Mouse (Mus musculus): ENCODE measurements around the gene Tubgcp3. TPM values are rescaled to one million over a fixed set of nuclear protein-coding genes. Genes with fewer than 3 reads are reported as not detected.
"Not testable (repeated sequence)": the region's sequence is repeated elsewhere in the genome, so short reads cannot be mapped to it uniquely, and the experiment has no call there.

Tubgcp3 gene
- total and polyA plus RNA-seq, 2 experiments from 2014 or later, result 14.2 to 48.8 TPM

GRCm38 (mm10) chr8:12613201-12613600 lies 58.8 kb downstream of the Tubgcp3 start:
- Histone ChIP-seq H3K36me3 (replicated peaks; ENCODE audit: control insufficient read depth, insufficient read depth, low read length) (peaks cover 23% of the 10 kb centered on the region), H3K4me3 (ENCODE audit: low read depth, low read length) (no peak overlapping the region), H3K4me1 (ENCODE audit: control insufficient read depth, insufficient read depth) (peaks cover 8% of the 10 kb centered on the region; the same call in 1 of the 2 replicates), H3K4me2 (ENCODE audit: low read depth, low read length) (no peak overlapping the region), H3K9me3 (replicated peaks; ENCODE audit: control insufficient read depth, low read length) (no peaks in the 10 kb centered on the region), H3K9ac (replicated peaks; ENCODE audit: low read depth, low read length) (no peak overlapping the region), H3K27me3 (ENCODE audit: control insufficient read depth, insufficient read depth, low read length) (no peaks in the 10 kb centered on the region), H3K27ac (ENCODE audit: low read depth) (no peak overlapping the region)
- 77% methylated on average over 7 of the region's 7 CpGs for WGBS
- DNase-seq (ENCODE audit: low spot score), result no peak
- no peak for ATAC-seq (ENCODE audit: insufficient read depth, low read depth)
- TF ChIP-seq EP300 (IDR thresholded peaks at IDR 0.05; ENCODE audit: low read depth) (no peak), CTCF (IDR thresholded peaks at IDR 0.05; ENCODE audit: low read depth) (no peak)

- no peak overlapping the region for H3K4me3 ChIP-seq (ENCODE audit: low read depth, low read length)
- ATAC-seq (ENCODE audit: insufficient read depth, low read depth), result no peak
- DNase-seq (ENCODE audit: low spot score), result no peak
- H3K27me3 ChIP-seq (ENCODE audit: control insufficient read depth, insufficient read depth, low read length), result no peaks in the 10 kb centered on the region
- no peak overlapping the region for H3K4me2 ChIP-seq (ENCODE audit: low read depth, low read length)
- 63% methylated on average over 12 of the region's 12 CpGs for WGBS
- peaks cover 4% of the 10 kb centered on the region for H3K36me3 ChIP-seq (replicated peaks; ENCODE audit: control insufficient read depth, insufficient read depth, low read length)
- no peaks in the 10 kb centered on the region for H3K9me3 ChIP-seq (replicated peaks; ENCODE audit: control insufficient read depth, low read length)
- no peak for TF ChIP-seq EP300 (IDR thresholded peaks at IDR 0.05; ENCODE audit: low read depth)
- H3K9ac ChIP-seq (replicated peaks; ENCODE audit: low read depth, low read length), result no peak overlapping the region
- no peak overlapping the region for H3K27ac ChIP-seq (ENCODE audit: low read depth)
- no peaks in the 10 kb centered on the region for H3K4me1 ChIP-seq (ENCODE audit: control insufficient read depth, insufficient read depth)
These were observed 62.1 kb downstream of the Tubgcp3 start for GRCm38 (mm10) chr8:12609752-12610449.

- H3K4me1 ChIP-seq (ENCODE audit: control insufficient read depth, insufficient read depth), result no peaks in the 10 kb centered on the region
- WGBS, result 61% methylated on average over 10 of the region's 10 CpGs
- H3K9me3 ChIP-seq (replicated peaks; ENCODE audit: control insufficient read depth, low read length), result no peaks in the 10 kb centered on the region
- ATAC-seq (ENCODE audit: insufficient read depth, low read depth) (no peak), DNase-seq (ENCODE audit: low spot score) (no peak)
- H3K27ac ChIP-seq (ENCODE audit: low read depth), result no peak overlapping the region
- no peaks in the 10 kb centered on the region for H3K36me3 ChIP-seq (replicated peaks; ENCODE audit: control insufficient read depth, insufficient read depth, low read length)
- H3K4me3 ChIP-seq (ENCODE audit: low read depth, low read length), result no peak overlapping the region
- H3K4me2 ChIP-seq (ENCODE audit: low read depth, low read length), result no peak overlapping the region
- TF ChIP-seq CTCF (IDR thresholded peaks at IDR 0.05; ENCODE audit: low read depth), result no peak
- no peak for TF ChIP-seq EP300 (IDR thresholded peaks at IDR 0.05; ENCODE audit: low read depth)
- no peaks in the 10 kb centered on the region for H3K27me3 ChIP-seq (ENCODE audit: control insufficient read depth, insufficient read depth, low read length)
- H3K9ac ChIP-seq (replicated peaks; ENCODE audit: low read depth, low read length), result no peak overlapping the region
These were observed 63.2 kb downstream of the Tubgcp3 start for GRCm38 (mm10) chr8:12608810-12609209.

- Histone ChIP-seq H3K4me3 (ENCODE audit: low read depth, low read length) (no peak overlapping the region), H3K36me3 (replicated peaks; ENCODE audit: control insufficient read depth, insufficient read depth, low read length) (no peaks in the 10 kb centered on the region), H3K4me1 (ENCODE audit: control insufficient read depth, insufficient read depth) (no peaks in the 10 kb centered on the region), H3K4me2 (ENCODE audit: low read depth, low read length) (no peak overlapping the region), H3K27me3 (ENCODE audit: control insufficient read depth, insufficient read depth, low read length) (no peaks in the 10 kb centered on the region), H3K27ac (ENCODE audit: low read depth) (no peak overlapping the region), H3K9me3 (replicated peaks; ENCODE audit: control insufficient read depth, low read length) (no peaks in the 10 kb centered on the region), H3K9ac (replicated peaks; ENCODE audit: low read depth, low read length) (no peak overlapping the region)
- DNase-seq (ENCODE audit: low spot score) (peak; percentile 67), ATAC-seq (ENCODE audit: insufficient read depth, low read depth) (peak; percentile 58)
- TF ChIP-seq EP300 (IDR thresholded peaks at IDR 0.05; ENCODE audit: low read depth), result no peak
- peak; percentile 93 for TF ChIP-seq CTCF (IDR thresholded peaks at IDR 0.05; ENCODE audit: low read depth)
- WGBS, result 19% methylated on average over 6 of the region's 6 CpGs
These were observed 64.8 kb downstream of the Tubgcp3 start for GRCm38 (mm10) chr8:12607223-12607622.

- no peak for TF ChIP-seq EP300 (IDR thresholded peaks at IDR 0.05; ENCODE audit: low read depth)
- Histone ChIP-seq H3K9me3 (replicated peaks; ENCODE audit: control insufficient read depth, low read length) (no peaks in the 10 kb centered on the region), H3K36me3 (replicated peaks; ENCODE audit: control insufficient read depth, insufficient read depth, low read length) (no peaks in the 10 kb centered on the region), H3K27ac (ENCODE audit: low read depth) (no peak overlapping the region), H3K4me3 (ENCODE audit: low read depth, low read length) (no peak overlapping the region), H3K4me2 (ENCODE audit: low read depth, low read length) (no peak overlapping the region), H3K27me3 (ENCODE audit: control insufficient read depth, insufficient read depth, low read length) (no peaks in the 10 kb centered on the region), H3K9ac (replicated peaks; ENCODE audit: low read depth, low read length) (no peak overlapping the region), H3K4me1 (ENCODE audit: control insufficient read depth, insufficient read depth) (no peaks in the 10 kb centered on the region)
- WGBS, result 78% methylated on average over 5 of the region's 5 CpGs
- DNase-seq (ENCODE audit: low spot score) (no peak), ATAC-seq (ENCODE audit: insufficient read depth, low read depth) (no peak)
These were observed 88.3 kb downstream of the Tubgcp3 start for GRCm38 (mm10) chr8:12583785-12584184.

- H3K9ac ChIP-seq (replicated peaks; ENCODE audit: low read depth, low read length); ATAC-seq (ENCODE audit: insufficient read depth, low read depth): not testable (repeated sequence)
- 64% methylated on average over 19 of the region's 19 CpGs for WGBS
These were observed 92.6 kb downstream of the Tubgcp3 start for GRCm38 (mm10) chr8:12579339-12579999.

More at GRCm38 (mm10) chr8:12579339-12579999, 92.6 kb downstream of the Tubgcp3 start:
- not testable (repeated sequence) for DNase-seq (ENCODE audit: low spot score); H3K27ac ChIP-seq (ENCODE audit: low read depth); H3K27me3 ChIP-seq (ENCODE audit: control insufficient read depth, insufficient read depth, low read length); H3K4me2 ChIP-seq (ENCODE audit: low read depth, low read length); H3K4me1 ChIP-seq (ENCODE audit: control insufficient read depth, insufficient read depth); H3K4me3 ChIP-seq (ENCODE audit: low read depth, low read length); H3K36me3 ChIP-seq (replicated peaks; ENCODE audit: control insufficient read depth, insufficient read depth, low read length); H3K9me3 ChIP-seq (replicated peaks; ENCODE audit: control insufficient read depth, low read length)

Data from heart, postnatal 0 days (tissue).